Mouse (Mus musculus) small intestine, adult 2 months (tissue): ENCODE measurements around the gene Slc6a20b. TPM values are rescaled to one million over a fixed set of nuclear protein-coding genes. Genes with fewer than 3 reads are reported as not detected.

Experiments
- H3K27ac ChIP-seq: fragments of 200-500 bp; 2 replicates; pipeline ENCODE4 v1.5.1; 2012; ENCODE audit warnings: low read depth, low read length, control low read depth, inconsistent platforms; ENCODE audit not compliant: insufficient read depth
- H3K27me3 ChIP-seq: fragments of 200-500 bp; 2 replicates; pipeline ENCODE4 v1.6.1; 2012; ENCODE audit warnings: mild to moderate bottlenecking, moderate library complexity, low read length, inconsistent platforms; ENCODE audit not compliant: control insufficient read depth, insufficient read depth
- H3K36me3 ChIP-seq: fragments of 200-500 bp; 2 replicates; pipeline ENCODE4 v1.6.1; 2012; ENCODE audit warnings: mild to moderate bottlenecking, low read length, control low read depth, inconsistent platforms; ENCODE audit not compliant: control insufficient read depth, insufficient read depth
- H3K4me1 ChIP-seq: fragments of 200-500 bp; 2 replicates; pipeline ENCODE4 v1.6.1; 2012; ENCODE audit warnings: low read length, inconsistent platforms, mixed read lengths; ENCODE audit not compliant: control insufficient read depth, insufficient read depth, insufficient read length
- H3K4me3 ChIP-seq: fragments of 200-500 bp; 2 replicates; pipeline ENCODE4 v1.5.1; 2012; ENCODE audit warnings: low read depth, mild to moderate bottlenecking, control low read depth, inconsistent platforms, low read length, moderate library complexity
- CTCF ChIP-seq: fragments of 200-500 bp; IDR thresholded peaks from 2 replicates; pipeline ENCODE4 v1.5.1; 2012; ENCODE audit warnings: low read depth, mild to moderate bottlenecking, control low read depth, inconsistent platforms, low read length, moderate library complexity, mixed read lengths; ENCODE audit not compliant: insufficient replicate concordance, insufficient read length; ENCODE audit errors: extremely low read depth
- POLR2A ChIP-seq: fragments of 200-500 bp; IDR thresholded peaks from 2 replicates; pipeline ENCODE4 v1.6.1; 2012; ENCODE audit warnings: low read depth, mild to moderate bottlenecking, control low read depth, inconsistent platforms, low read length, moderate library complexity
- WGBS: fragments of 180-500 bp; shearing (Covaris S2); methylation state at CpG from one replicate; pipeline ENCODE4 v1.1.7; 2018; 5-methylcytosine and 5-hydroxymethylcytosine counted together
- polyA plus RNA-seq: library from polyadenylated mRNA; depleted of rRNA; stranded (reverse); fragments of >200 nt; gene quantifications from 2 replicates; pipeline ENCODE4 v1.2.3, GENCODE M21; 2012

Gene Slc6a20b
- polyA plus RNA-seq, 1 experiment, result 0.72 TPM

GRCm38 (mm10) chr9:123625821-123626220 lies 6.5 kb downstream of the Slc6a20b start:
- Histone ChIP-seq H3K36me3 (no peaks in the 10 kb centered on the region), H3K27ac (no peak overlapping the region), H3K4me1 (peaks cover 10% of the 10 kb centered on the region; the same call in 1 of the 2 replicates), H3K4me3 (no peak overlapping the region), H3K27me3 (no peaks in the 10 kb centered on the region; the same call in 1 of the 2 replicates)
- TF ChIP-seq POLR2A, result no peak
- no peak for TF ChIP-seq CTCF
- WGBS, result 94% methylated on average over 11 of the region's 11 CpGs

GRCm38 (mm10) chr9:123624741-123625140 lies 7.6 kb downstream of the Slc6a20b start:
- Histone ChIP-seq H3K4me1 (peaks cover 12% of the 10 kb centered on the region; the same call in 1 of the 2 replicates), H3K27me3 (no peaks in the 10 kb centered on the region; the same call in 1 of the 2 replicates), H3K36me3 (no peaks in the 10 kb centered on the region), H3K27ac (no peak overlapping the region), H3K4me3 (no peak overlapping the region)
- WGBS, result 47% methylated on average over 2 of the region's 2 CpGs
- TF ChIP-seq POLR2A (no peak), CTCF (no peak)

DNA sequence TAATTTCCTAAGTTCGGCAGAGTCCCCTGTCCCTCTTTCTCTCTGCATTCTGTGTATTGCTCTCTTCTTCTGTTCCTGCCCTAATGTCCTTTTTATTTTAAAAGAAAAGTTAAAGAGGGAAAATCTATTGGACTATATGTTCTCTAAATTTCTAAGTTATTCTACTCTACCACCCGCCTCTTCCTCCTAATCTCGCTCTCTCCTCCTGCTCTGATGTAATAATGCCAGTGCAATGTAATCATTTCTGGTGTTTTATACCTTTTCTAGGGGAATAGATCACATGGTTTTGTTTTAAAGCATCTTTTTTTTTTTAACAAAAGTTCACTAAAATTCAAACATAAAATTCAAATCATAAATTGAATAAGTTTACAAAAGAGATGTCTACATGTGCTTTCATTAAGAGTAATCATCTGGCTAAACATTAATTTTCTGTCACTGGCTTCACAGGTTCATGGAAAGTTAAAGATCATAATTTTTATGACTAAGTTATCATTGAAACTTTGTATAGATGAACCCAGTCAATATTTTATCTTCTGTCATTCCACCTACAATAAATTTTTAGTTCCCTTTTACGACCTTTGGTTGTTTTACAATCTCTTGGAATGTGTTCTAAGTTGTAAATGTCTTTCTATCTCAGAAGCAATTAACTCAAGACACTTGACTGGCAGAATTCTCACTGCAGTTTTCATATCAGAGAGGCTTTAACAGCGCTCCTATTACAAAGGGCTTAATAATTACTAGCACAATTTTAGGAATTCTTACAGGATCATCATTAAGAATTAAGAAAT lies 11.9 kb downstream of the Slc6a20b start:
- no peaks in the 10 kb centered on the region for H3K36me3 ChIP-seq
- peak overlapping the region; percentile 24; the same call in 1 of the 2 replicates for H3K4me3 ChIP-seq
- WGBS, result 40% methylated on average over 5 of the region's 5 CpGs
- H3K27me3 ChIP-seq, result no peaks in the 10 kb centered on the region; the same call in 1 of the 2 replicates
- no peak overlapping the region for H3K27ac ChIP-seq
- TF ChIP-seq POLR2A (no peak), CTCF (no peak)
- H3K4me1 ChIP-seq, result peaks cover 12% of the 10 kb centered on the region; the same call in 1 of the 2 replicates

GRCm38 (mm10) chr9:123601529-123601928 lies 30.8 kb downstream of the Slc6a20b start:
- no peaks in the 10 kb centered on the region for H3K4me1 ChIP-seq
- H3K27me3 ChIP-seq, result no peaks in the 10 kb centered on the region
- H3K27ac ChIP-seq, result no peak overlapping the region
- TF ChIP-seq POLR2A (no peak), CTCF (no peak)
- no peaks in the 10 kb centered on the region for H3K36me3 ChIP-seq
- 72% methylated on average over 1 of the region's 1 CpGs for WGBS
- H3K4me3 ChIP-seq, result no peak overlapping the region

GRCm38 (mm10) chr9:123597376-123597775 lies 35.0 kb downstream of the Slc6a20b start:
- Histone ChIP-seq H3K4me1 (no peaks in the 10 kb centered on the region), H3K27ac (no peak overlapping the region), H3K36me3 (peaks cover 16% of the 10 kb centered on the region), H3K4me3 (no peak overlapping the region), H3K27me3 (no peaks in the 10 kb centered on the region)
- 92% methylated on average over 2 of the region's 2 CpGs for WGBS
- TF ChIP-seq POLR2A (no peak), CTCF (no peak)

GRCm38 (mm10) chr9:123596910-123597309 lies 35.5 kb downstream of the Slc6a20b start:
- Histone ChIP-seq H3K4me3 (no peak overlapping the region), H3K4me1 (no peaks in the 10 kb centered on the region), H3K27me3 (no peaks in the 10 kb centered on the region), H3K27ac (no peak overlapping the region), H3K36me3 (peaks cover 16% of the 10 kb centered on the region)
- no peak for TF ChIP-seq CTCF
- no peak for TF ChIP-seq POLR2A
- 95% methylated on average over 2 of the region's 2 CpGs for WGBS

DNA sequence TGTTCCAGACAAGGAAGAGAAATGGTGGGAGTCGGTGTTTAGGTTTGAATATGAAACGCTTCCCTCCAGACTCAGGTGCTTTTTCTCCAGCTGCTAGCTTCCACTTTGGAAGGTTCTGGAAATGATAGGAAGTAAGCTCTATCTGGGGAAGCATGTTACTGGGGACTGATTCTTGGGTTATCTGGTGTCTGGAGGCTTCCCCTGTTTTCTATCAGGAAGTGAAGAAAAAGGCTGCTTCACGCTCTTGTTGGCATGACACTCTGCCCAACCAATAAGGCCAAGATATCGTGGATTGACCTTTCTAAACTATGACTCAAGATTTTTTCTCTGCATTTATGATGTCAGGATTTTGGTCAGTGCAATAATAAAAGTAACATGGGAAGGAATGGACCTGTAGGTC lies 37.2 kb downstream of the Slc6a20b start:
- Histone ChIP-seq H3K36me3 (peaks cover 26% of the 10 kb centered on the region), H3K4me3 (no peak overlapping the region), H3K27ac (no peak overlapping the region), H3K4me1 (no peaks in the 10 kb centered on the region), H3K27me3 (no peaks in the 10 kb centered on the region)
- TF ChIP-seq CTCF (no peak), POLR2A (no peak)
- 85% methylated on average over 4 of the region's 4 CpGs for WGBS
